Mouse (Mus musculus) neural tube, embryonic 11.5 days (tissue): ENCODE measurements around the gene Pkd1l1. TPM values are rescaled to one million over a fixed set of nuclear protein-coding genes. Genes with fewer than 3 reads are reported as not detected.

Experiments
- ATAC-seq: fragments of 200-750 bp; cut with Nextera tagmentation; 2 replicates; pipeline ENCODE4 v1.8.0; 2017; ENCODE audit warnings: moderate number of reproducible peaks, mild to moderate bottlenecking, moderate TSS enrichment, moderate library complexity; ENCODE audit not compliant: insufficient read depth, low FRiP score, low TSS enrichment
- DNase-seq: peaks from one replicate; pipeline ENCODE4 v3.0.0-alpha.2; 2015; ENCODE audit warnings: low spot score
- H3K27ac ChIP-seq: fragments of 300-500 bp; sonication (generic); 2 replicates; pipeline ENCODE4 v1.5.1; 2014; ENCODE audit warnings: low read depth, mild to moderate bottlenecking, low read length
- H3K27me3 ChIP-seq: fragments of 300-500 bp; sonication (generic); 2 replicates; pipeline ENCODE4 v1.6.1; 2014; ENCODE audit warnings: mild to moderate bottlenecking, low read length, mixed read lengths; ENCODE audit not compliant: control insufficient read depth, insufficient read depth
- H3K36me3 ChIP-seq: fragments of 300-500 bp; sonication (generic); 2 replicates; pipeline ENCODE4 v1.6.1; 2014; ENCODE audit warnings: mild to moderate bottlenecking, low read length, moderate library complexity, mixed read lengths; ENCODE audit not compliant: control insufficient read depth, insufficient read depth
- H3K4me1 ChIP-seq: fragments of 300-500 bp; sonication (generic); 2 replicates; pipeline ENCODE4 v1.6.1; 2014; ENCODE audit warnings: low read length, mixed read lengths; ENCODE audit not compliant: control insufficient read depth, insufficient read depth
- H3K4me2 ChIP-seq: fragments of 300-500 bp; sonication (generic); 2 replicates; pipeline ENCODE4 v1.6.1; 2014; ENCODE audit warnings: low read depth, mild to moderate bottlenecking, moderate library complexity
- H3K4me3 ChIP-seq: fragments of 300-500 bp; sonication (generic); 2 replicates; pipeline ENCODE4 v1.5.1; 2014; ENCODE audit warnings: low read depth, low read length
- H3K9ac ChIP-seq: fragments of 300-500 bp; sonication (generic); 2 replicates; pipeline ENCODE4 v1.6.1; 2014; ENCODE audit warnings: mild to moderate bottlenecking, low read length
- H3K9me3 ChIP-seq: fragments of 300-500 bp; sonication (generic); 2 replicates; pipeline ENCODE4 v1.6.1; 2016; ENCODE audit warnings: low read length; ENCODE audit not compliant: control insufficient read depth
- WGBS: fragments of 180-500 bp; shearing (Covaris S2); extraction: QIAGEN DNeasy Blood & Tissue Kit; methylation state at CpG from one replicate; pipeline ENCODE4 v1.1.7; 2014; 5-methylcytosine and 5-hydroxymethylcytosine counted together
- polyA plus RNA-seq: library from polyadenylated mRNA; unstranded; fragments of >200 nt; fragmentation: Nextera tagmentation; extraction: Ambion mirVana; gene quantifications from 2 replicates; pipeline ENCODE4 v1.2.1, GENCODE M21; 2014

The Pkd1l1 gene
- polyA plus RNA-seq, 1 experiment from 2014 or later: 0.25 TPM

GRCm38 (mm10) chr11:8826046-8826445, 147.0 kb downstream of the Pkd1l1 start:
- Histone ChIP-seq H3K9ac (no peak overlapping the region), H3K4me2 (no peak overlapping the region), H3K27ac (no peak overlapping the region), H3K9me3 (no peaks in the 10 kb centered on the region), H3K36me3 (no peaks in the 10 kb centered on the region), H3K4me3 (no peak overlapping the region), H3K4me1 (no peaks in the 10 kb centered on the region; the same call in 1 of the 2 replicates), H3K27me3 (no peaks in the 10 kb centered on the region)
- 51% methylated on average over 3 of the region's 3 CpGs for WGBS
- DNase-seq: no peak
- ATAC-seq: no peak

GRCm38 (mm10) chr11:8825413-8825812, 147.7 kb downstream of the Pkd1l1 start:
- Histone ChIP-seq H3K27me3 (no peaks in the 10 kb centered on the region), H3K4me1 (no peaks in the 10 kb centered on the region; the same call in 1 of the 2 replicates), H3K9ac (no peak overlapping the region), H3K9me3 (no peaks in the 10 kb centered on the region), H3K4me2 (no peak overlapping the region), H3K4me3 (no peak overlapping the region), H3K27ac (no peak overlapping the region), H3K36me3 (no peaks in the 10 kb centered on the region)
- 83% methylated on average over 3 of the region's 3 CpGs for WGBS
- ATAC-seq (no peak), DNase-seq (no peak)

GRCm38 (mm10) chr11:8821403-8821802, 151.7 kb downstream of the Pkd1l1 start:
- DNase-seq (no peak), ATAC-seq (no peak)
- no peaks in the 10 kb centered on the region for H3K36me3 ChIP-seq
- H3K27me3 ChIP-seq: no peaks in the 10 kb centered on the region
- H3K4me1 ChIP-seq: no peaks in the 10 kb centered on the region
- H3K27ac ChIP-seq: no peak overlapping the region
- H3K9me3 ChIP-seq: no peaks in the 10 kb centered on the region
- H3K4me3 ChIP-seq: no peak overlapping the region
- 92% methylated on average over 4 of the region's 4 CpGs for WGBS
- no peak overlapping the region for H3K9ac ChIP-seq
- H3K4me2 ChIP-seq: no peak overlapping the region

DNA sequence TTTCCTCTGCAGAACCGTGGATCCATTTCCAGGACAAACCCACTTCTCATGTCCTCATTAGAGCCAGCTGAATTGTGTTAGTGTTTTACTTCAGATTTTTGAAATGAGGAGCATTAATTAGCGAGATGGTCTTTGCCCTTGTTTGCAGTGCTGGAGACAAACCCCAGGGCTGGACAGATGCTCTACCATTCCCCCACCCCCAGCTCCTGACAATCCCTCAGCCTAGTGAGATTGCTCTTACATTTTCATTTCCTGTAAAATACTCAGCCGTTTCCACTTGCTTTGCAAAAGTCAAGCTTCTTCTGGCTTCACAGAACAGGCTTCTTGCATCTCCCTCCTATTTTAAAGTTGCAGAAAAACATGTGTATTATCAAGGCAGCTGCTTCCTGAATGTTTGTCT, 155.7 kb downstream of the Pkd1l1 start:
- Histone ChIP-seq H3K4me2 (no peak overlapping the region), H3K27me3 (no peaks in the 10 kb centered on the region), H3K9me3 (no peaks in the 10 kb centered on the region), H3K4me3 (no peak overlapping the region), H3K27ac (no peak overlapping the region), H3K36me3 (no peaks in the 10 kb centered on the region), H3K9ac (no peak overlapping the region), H3K4me1 (no peaks in the 10 kb centered on the region)
- 74% methylated on average over 3 of the region's 3 CpGs for WGBS
- ATAC-seq (no peak), DNase-seq (no peak)

DNA sequence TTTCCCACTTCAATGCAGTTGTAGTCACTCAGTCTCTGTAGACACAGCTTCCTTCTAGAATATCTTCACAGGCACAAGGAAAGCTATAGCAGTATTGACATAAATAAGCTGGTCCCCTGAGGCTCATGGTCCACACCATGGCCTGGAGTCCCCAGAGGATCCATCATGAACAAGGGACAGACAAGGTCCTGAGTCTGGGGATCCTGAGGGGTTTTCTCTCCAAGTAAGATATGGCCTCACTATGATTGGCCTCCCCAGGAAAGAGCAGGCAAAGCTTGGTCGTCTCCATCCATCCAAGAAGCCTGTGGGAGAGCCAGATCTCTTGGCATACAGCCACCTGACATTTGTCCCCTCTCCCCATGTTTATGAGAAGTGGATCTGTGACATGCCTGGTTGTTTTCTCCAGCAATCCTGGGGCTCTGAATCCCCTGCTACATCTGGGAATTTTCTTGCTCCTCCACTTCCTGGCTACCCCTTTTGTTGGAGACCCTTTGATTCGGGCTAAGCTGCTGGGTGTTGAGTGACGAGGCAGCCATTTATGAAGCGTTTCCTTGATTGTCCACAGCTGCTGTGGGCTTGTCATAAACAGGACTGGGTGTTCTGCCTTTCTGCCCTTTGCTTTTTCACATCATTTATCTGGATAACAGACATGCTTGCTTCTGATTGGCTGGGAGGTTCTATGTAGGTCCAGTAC, 158.8 kb downstream of the Pkd1l1 start:
- 64% methylated on average over 4 of the region's 4 CpGs for WGBS
- no peaks in the 10 kb centered on the region for H3K36me3 ChIP-seq
- no peak overlapping the region for H3K4me2 ChIP-seq
- no peaks in the 10 kb centered on the region for H3K9me3 ChIP-seq
- no peaks in the 10 kb centered on the region for H3K27me3 ChIP-seq
- ATAC-seq (no peak), DNase-seq (no peak)
- no peak overlapping the region for H3K9ac ChIP-seq
- H3K4me3 ChIP-seq: no peak overlapping the region
- H3K27ac ChIP-seq: no peak overlapping the region
- H3K4me1 ChIP-seq: peaks cover 7% of the 10 kb centered on the region; the same call in 1 of the 2 replicates

DNA sequence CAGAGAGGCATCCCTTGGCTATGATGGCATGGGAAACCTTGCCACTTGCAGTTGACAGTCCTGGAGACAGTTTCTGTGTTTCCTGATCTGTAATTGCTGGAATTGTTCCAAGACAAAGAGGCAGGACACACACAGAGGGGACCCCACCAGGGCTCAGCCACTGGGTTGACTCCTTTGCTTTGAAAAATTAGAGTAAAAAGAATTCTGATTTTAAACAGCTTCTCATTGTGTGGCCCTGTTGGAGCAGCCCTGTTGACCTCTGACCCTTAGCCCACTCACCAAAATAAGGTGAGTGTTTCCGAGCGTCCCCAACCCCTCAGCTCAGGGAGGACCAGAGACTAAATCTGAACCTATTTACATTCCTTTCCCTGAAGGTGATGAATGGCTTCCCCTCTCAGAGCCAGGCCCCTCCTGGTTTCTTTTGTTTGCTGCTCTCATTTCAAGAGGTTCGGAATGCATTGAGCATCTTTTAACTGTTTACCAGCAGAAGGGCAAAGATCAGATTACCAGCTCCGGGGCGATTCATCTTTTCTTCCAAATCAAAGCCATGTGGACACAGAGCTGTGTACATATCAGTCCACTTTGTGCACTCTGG, 161.5 kb downstream of the Pkd1l1 start:
- 5% methylated on average over 5 of the region's 5 CpGs for WGBS
- Histone ChIP-seq H3K4me3 (no peak overlapping the region), H3K9me3 (no peaks in the 10 kb centered on the region), H3K4me2 (no peak overlapping the region), H3K4me1 (peaks cover 7% of the 10 kb centered on the region; the same call in 1 of the 2 replicates), H3K9ac (no peak overlapping the region), H3K27ac (no peak overlapping the region), H3K27me3 (no peaks in the 10 kb centered on the region), H3K36me3 (no peaks in the 10 kb centered on the region)
- peak; percentile 49 for DNase-seq
- ATAC-seq: no peak

- no peak overlapping the region for H3K4me3 ChIP-seq
- ATAC-seq: no peak
- DNase-seq: no peak
- no peak overlapping the region for H3K27ac ChIP-seq
- peaks cover 7% of the 10 kb centered on the region; the same call in 1 of the 2 replicates for H3K4me1 ChIP-seq
- no peaks in the 10 kb centered on the region for H3K9me3 ChIP-seq
- H3K4me2 ChIP-seq: no peak overlapping the region
- no peaks in the 10 kb centered on the region for H3K36me3 ChIP-seq
- WGBS: 100% methylated on average over 1 of the region's 1 CpGs
- no peaks in the 10 kb centered on the region for H3K27me3 ChIP-seq
- no peak overlapping the region for H3K9ac ChIP-seq
These were observed 163.4 kb downstream of the Pkd1l1 start for GRCm38 (mm10) chr11:8809644-8810043.

GRCm38 (mm10) chr11:8807009-8807408, 166.1 kb downstream of the Pkd1l1 start:
- no peaks in the 10 kb centered on the region for H3K36me3 ChIP-seq
- DNase-seq: no peak
- 85% methylated on average over 4 of the region's 4 CpGs for WGBS

GRCm38 (mm10) chr11:8804178-8804577, 168.9 kb downstream of the Pkd1l1 start:
- no peaks in the 10 kb centered on the region for H3K9me3 ChIP-seq
- ATAC-seq (no peak), DNase-seq (no peak)
- no peaks in the 10 kb centered on the region for H3K36me3 ChIP-seq
- 95% methylated on average over 3 of the region's 3 CpGs for WGBS
- no peaks in the 10 kb centered on the region for H3K27me3 ChIP-seq
- H3K9ac ChIP-seq: no peak overlapping the region
- no peak overlapping the region for H3K4me3 ChIP-seq
- no peak overlapping the region for H3K27ac ChIP-seq
- no peaks in the 10 kb centered on the region for H3K4me1 ChIP-seq
- no peak overlapping the region for H3K4me2 ChIP-seq

More at GRCm38 (mm10) chr11:8807009-8807408, 166.1 kb downstream of the Pkd1l1 start:
- no peak overlapping the region for H3K27ac ChIP-seq
- peaks cover 7% of the 10 kb centered on the region; the same call in 1 of the 2 replicates for H3K4me1 ChIP-seq
- ATAC-seq: no peak
- H3K4me2 ChIP-seq: no peak overlapping the region
- no peak overlapping the region for H3K4me3 ChIP-seq
- no peaks in the 10 kb centered on the region for H3K27me3 ChIP-seq
- no peaks in the 10 kb centered on the region for H3K9me3 ChIP-seq
- H3K9ac ChIP-seq: no peak overlapping the region
